Mouse (Mus musculus): ENCODE results near the gene Mrpl32.

- TF ChIP-seq EP300 (IDR thresholded peaks at IDR 0.05; ENCODE audit: low read depth) (no peak), CTCF (IDR thresholded peaks at IDR 0.05; ENCODE audit: low read depth) (no peak; the same call in 1 of the 2 replicates)
Observed at GRCm38 (mm10) chr13:14629726-14630641, 17.0 kb upstream of the Mrpl32 start, which contains the start of gene AW209491.
